Mouse (Mus musculus) gastrocnemius, postnatal 36 days (tissue): Measurements from ENCODE around the gene Ugt1a6a. TPM values are rescaled to one million over a fixed set of nuclear protein-coding genes. Genes with fewer than 3 reads are reported as not detected.

Experiments used
- DNase-seq, 2 experiments: peaks; one replicate each; pipeline ENCODE4 v3.0.0; 2022
- intact Hi-C: fragments of 180-260 bp; cut with DNase I; formaldehyde crosslinking; loops from one replicate; pipeline ENCODE4 v1.15.1; 2025
- total RNA-seq, 2 experiments: library from RNA; stranded (reverse); gene quantifications; 2 replicates each; pipeline ENCODE4 v1.2.3; 2021

Ugt1a6a gene
- total RNA-seq, 2 experiments from 2014 or later = 0.64 to 1.0 TPM

DNA sequence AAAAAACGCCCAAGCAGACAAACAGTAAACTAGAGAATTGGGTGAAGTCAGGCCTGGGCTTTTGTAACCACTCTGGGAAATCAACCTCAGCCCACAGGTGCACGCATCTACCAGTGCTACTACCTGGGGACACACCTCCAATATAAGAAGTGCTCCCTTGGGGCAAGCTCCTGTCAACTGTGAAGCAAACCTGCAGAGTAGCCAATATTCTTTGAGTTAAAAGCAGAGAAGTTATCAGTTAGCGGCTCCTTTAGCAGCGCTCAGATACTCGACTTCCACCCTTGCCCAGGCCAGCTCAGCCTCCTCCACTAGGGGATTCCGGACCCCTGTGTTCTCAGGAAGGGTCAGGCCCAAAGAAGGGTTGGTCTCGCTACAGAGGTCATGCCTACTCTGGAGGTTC, 127.1 kb downstream of the Ugt1a6a start:
- no peak for DNase-seq
- intact Hi-C loops = no loop called here

DNA sequence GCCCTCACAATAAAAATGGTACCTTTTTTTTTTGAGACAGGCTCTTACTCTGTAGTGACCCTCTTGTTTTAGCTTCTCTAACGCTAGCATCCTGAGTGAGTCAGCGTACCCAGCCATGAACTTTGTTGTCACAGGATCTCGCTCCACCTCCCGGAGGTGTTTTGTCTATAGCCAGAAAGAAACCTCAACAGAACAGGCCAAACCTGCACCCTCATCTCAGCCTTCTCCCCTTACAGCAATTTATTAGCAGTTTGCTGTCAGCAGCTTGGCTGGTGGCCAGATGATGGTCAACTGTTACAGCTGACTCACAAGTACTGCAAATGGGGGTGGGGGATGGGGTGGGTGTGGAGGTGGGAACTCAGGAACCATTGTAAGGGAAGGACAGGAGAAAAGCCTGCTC, 127.6 kb downstream of the Ugt1a6a start:
- intact Hi-C loops = no loop called here
- DNase-seq = no peak

DNA sequence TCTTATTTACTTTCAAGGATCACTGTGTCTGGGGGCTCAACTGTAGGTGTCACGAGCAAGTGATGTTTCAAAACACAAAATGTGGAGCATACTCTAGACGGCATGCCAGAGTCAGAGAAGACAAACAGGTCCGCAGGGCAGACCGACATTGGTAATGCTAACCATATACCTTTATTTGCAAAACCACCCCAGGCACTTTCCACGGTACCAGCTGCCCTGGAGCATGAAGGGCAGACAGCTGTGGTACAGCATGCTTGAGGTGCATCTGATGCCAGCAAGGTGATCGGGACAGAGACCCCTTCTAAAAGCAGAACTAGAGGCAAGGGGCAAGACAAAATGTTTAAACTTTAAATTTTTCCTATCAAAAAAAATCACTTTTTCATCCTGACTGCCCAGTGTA, 128.4 kb downstream of the Ugt1a6a start:
- no peak for DNase-seq
- intact Hi-C loops = no loop called here

DNA sequence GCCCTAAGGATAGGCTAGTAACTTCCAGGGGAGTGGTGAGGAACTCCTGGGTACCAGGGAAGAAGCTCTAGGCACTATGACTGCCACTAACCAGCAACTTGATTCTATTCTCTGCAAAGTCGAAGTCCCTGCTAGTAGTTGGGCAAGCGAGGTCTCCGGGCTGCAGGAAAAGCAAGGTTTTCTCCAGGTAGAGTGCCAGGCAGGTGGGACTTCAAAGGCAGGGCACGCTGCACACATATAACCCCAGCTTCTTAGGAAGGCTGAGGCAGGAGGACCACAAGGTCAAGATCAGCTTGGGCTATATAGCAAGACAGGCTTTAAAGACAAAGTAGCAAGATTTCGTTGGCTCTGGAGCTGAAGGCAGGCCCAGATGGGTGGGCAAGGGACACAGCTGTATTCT, 129.2 kb downstream of the Ugt1a6a start:
- no peak for DNase-seq
- intact Hi-C loops = no loop called here

DNA sequence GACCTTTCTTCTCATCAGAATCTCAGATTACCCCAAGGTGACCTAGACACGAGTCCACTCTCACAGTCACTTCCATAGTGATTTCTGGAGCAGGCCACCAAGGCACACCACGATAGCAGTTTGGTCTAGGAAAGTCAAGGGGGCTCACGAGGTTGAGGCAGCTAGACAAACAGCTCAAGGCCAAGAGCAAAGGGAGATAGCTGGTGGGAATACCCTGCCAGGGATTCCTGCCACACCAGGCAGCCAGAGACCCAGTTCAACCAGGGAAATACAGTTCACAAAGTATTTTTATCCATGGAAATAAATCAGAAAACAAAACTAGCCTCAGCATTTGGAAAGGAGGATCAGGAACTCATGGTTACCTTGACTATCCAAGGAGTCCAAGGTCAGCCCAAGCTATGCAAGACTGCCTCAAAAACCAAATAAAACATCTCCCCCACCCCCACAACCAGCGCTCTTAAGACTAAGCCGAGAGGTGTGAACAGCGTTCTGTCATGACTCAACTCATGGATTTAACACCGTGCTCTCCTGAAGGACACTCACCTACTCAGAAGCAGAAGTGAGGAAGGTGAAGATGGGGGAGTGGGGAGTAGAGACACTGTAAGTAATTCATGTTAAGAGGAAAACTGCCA, 129.7 kb downstream of the Ugt1a6a start:
- intact Hi-C loops = no loop called here
- DNase-seq = no peak

DNA sequence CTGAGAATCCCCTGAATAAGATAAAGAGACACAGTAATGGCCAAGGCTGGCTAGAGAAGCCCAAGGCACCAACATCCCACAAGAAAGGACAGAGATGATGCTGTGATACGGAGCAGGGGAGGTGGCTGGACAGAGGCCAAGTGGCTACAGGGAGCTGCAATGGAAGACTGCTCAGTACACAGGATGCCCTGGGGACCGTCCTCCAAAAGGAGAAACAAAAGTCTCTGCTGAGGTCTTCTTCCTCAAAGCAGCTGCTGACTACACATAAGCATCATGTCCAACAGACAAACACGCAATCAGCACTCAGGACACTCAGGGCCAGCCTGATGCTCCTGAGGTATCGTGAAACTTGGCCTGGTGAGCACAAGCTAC, 130.2 kb downstream of the Ugt1a6a start:
- intact Hi-C loops = no loop called here
- DNase-seq = peak in 1 of 2 experiments; percentile 29

DNA sequence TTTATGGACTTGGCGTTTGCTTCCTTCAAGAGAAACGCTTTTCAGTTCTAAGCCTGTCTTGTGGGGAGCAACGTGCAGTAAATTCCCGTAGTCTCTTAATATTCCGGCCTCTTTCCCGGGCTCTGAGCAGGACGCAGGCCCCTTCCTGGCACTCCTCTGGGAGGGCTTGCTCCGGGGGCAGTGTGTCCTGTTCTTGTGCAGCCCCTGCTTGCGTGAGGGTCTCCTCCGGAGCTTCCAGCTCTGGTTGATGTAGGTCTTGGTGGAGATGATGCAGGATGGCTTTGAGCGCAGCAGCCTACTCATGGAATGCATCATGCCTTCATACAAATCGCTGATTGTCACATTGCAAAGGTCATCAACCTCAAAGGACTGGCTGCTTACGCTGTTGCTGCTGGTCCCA, 131.5 kb downstream of the Ugt1a6a start:
- peak in 1 of 2 experiments; percentile 23 for DNase-seq
- intact Hi-C loops = no loop called here

DNA sequence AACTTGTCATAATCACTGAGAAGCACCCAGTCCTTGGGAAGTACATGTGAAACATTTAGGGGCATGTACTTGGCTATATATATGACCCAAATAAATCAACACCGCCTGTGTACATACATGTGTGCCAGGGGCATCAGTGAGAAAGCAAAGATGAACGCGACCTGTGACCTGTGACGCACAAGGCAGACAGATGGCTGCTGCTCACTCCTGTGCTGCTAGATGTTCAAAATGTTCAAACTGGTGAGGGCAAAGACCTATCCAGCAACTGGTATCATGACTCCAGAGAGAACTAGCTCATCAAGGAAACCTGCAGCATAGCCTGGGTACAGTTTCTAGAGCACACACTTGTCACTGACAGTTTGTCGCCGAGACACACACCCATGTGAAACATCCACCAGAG, 132.9 kb downstream of the Ugt1a6a start:
- intact Hi-C loops = no loop called here
- no peak for DNase-seq

DNA sequence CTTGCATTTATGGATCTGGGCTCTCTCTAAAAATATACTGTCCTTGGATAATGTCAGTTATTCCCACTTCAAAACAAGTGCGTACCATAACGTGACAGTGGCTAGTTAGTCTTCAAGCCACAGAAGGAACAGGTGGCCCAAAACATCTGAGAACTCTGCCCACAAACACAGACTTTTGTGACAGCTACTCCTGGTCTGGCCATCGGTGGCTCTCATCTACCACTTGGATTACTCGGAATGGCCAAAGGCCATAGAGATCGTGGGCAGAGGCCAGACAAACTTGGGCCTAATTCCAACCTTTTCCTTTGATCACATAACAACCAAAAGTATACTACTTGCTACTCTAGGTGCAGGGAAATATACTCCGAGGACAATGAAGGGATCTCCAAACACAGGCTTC, 133.5 kb downstream of the Ugt1a6a start:
- peak in 1 of 2 experiments; percentile 17 for DNase-seq
- intact Hi-C loops = no loop called here

Other genes with a start within 250 kb of the Ugt1a6a start
- gene Usp40, start 126.3 kb upstream of the Ugt1a6a start, total RNA-seq = 10 to 100 TPM in 1 of 2 experiments, 1 to 10 TPM in 1; 7.1 to 10.0 TPM
- not detected for gene Ugt1a10, start 79.4 kb upstream of the Ugt1a6a start, total RNA-seq
- gene Ugt1a9, start 64.0 kb upstream of the Ugt1a6a start, total RNA-seq = not detected
- gene Ugt1a8, start 47.0 kb upstream of the Ugt1a6a start, total RNA-seq = not detected
- under 1 TPM; 0.33 to 0.54 TPM for gene Ugt1a7c, start 39.7 kb upstream of the Ugt1a6a start, total RNA-seq
- gene Ugt1a6b, start 31.6 kb upstream of the Ugt1a6a start, total RNA-seq = under 1 TPM; 0.43 to 0.74 TPM
- under 1 TPM in 1 of 2 experiments, not detected in 1; 0.22 TPM for gene Ugt1a5, start 31.2 kb downstream of the Ugt1a6a start, total RNA-seq
- gene Ugt1a2, start 65.8 kb downstream of the Ugt1a6a start, total RNA-seq = not detected
- not detected for gene Dnajb3, start 71.0 kb downstream of the Ugt1a6a start, total RNA-seq
- gene Ugt1a1, start 77.2 kb downstream of the Ugt1a6a start, total RNA-seq = not detected
- not detected for gene Mroh2a, start 92.2 kb downstream of the Ugt1a6a start, total RNA-seq
- gene Hjurp, start 142.8 kb downstream of the Ugt1a6a start, total RNA-seq = 1 to 10 TPM; 7.3 to 8.1 TPM
- not detected for gene Trpm8, start 142.9 kb downstream of the Ugt1a6a start, total RNA-seq